Mouse (Mus musculus) CD4-positive helper T cell, adult 2 months (primary cell): ENCODE data around the gene I0C0044D17Rik.

Experiments
- DNase-seq: peaks from one replicate; pipeline ENCODE4 v3.0.0-alpha.2; 2012; ENCODE audit warnings: low read depth, missing footprints, low spot score

The I0C0044D17Rik gene

DNA sequence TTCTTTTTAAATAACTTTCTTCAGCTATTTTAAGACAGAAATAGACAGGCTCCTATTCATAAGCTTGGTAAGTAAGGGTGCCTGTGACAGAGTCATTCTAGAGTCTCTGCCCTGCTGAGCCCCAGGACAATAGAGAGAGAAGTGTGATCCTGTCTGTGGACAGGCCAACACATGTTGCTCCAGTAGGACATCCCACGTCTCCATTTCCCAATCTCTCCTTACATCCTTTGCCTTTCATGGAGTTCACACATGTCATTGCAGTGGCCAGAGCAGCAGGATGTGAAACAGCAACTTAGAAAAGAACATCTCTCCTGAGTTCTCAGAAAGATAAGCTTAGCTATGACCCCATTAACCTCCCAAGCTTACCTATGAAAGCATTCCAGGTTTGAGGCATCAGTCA lies 8.1 kb upstream of the I0C0044D17Rik start:
- DNase-seq, result no peak

DNA sequence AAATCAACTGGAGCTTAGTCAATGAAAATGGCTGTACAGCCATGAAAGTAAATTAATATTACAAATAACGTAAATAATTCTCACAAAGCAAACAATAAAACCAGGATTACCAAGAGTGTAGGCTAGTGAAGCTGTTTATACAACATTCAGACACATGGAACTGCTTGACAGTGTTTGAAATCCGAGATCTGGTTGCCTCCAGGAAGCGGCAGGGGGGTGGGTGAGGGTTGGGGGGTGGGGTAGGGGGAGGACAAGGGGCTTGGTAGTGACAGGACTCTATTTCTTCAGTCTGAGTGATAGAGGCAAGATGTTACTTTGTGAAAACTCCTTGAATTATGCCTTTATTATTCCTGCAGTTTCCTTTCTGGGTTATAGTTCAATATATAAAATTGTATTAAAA lies 3.1 kb upstream of the I0C0044D17Rik start:
- no peak for DNase-seq

DNA sequence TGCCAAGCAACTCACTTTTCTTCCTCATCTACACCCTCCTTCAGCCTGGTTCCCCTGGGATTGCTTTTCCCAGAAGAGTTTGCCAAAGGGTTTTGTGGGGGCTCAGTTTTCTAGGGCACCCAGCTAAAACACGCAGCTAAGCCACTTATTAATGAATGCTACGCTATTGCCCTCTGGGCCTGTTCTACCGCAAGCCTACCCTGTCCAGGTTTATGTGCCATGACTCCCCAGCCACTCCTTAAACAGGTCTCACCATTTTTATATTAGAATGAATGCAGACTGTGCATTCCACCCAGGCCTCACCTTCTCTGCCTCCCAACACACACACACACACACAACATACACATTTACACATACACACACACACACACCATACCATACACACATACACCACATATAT lies 593 bp downstream of the I0C0044D17Rik start:
- no peak for DNase-seq

DNA sequence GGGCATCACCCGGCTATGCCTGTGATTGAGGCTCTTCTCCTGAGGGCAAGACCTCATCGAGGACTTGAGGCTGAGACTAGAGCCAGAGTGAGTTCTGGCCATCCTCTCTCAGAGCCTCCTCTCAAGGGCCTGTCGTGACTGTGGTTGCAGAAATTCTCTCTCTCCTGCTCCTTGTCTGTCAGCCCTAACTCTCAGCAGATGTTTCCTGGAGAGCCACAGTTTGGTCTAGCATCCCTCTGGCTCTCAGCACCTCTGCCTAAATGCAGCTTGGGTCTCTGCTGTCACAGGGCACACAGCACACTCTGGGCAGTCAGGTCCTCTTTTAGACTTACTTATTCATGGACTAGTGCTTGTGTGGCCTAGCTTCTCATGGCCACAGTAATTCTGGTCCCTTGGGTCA lies 1.2 kb downstream of the I0C0044D17Rik start:
- DNase-seq, result no peak

DNA sequence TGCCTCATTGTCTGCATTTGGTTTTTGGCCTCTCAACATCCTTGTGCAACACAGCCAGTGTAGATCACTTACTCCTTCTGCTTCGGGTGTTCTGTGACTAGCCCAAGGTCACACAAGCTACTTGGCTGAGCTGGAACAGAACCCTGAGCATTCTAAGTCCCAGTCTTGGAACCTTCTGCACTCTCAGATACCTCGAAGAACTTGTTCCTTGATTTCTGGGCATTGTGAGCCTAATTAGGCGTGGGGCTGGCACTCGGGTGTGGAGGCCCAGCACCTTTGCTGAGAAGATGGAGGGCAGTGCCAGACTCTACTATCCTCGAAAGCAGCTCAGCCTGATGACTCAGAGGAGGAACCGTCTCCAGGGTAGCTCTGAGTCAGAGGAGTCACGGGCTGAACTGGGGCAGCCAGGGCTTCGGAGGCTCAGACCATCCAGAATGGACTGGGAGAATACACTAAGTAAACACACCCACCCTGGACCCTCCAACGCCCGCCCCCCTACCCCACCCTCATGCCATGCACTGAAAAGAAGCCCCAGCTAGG lies 4.4 kb downstream of the I0C0044D17Rik start:
- no peak for DNase-seq

DNA sequence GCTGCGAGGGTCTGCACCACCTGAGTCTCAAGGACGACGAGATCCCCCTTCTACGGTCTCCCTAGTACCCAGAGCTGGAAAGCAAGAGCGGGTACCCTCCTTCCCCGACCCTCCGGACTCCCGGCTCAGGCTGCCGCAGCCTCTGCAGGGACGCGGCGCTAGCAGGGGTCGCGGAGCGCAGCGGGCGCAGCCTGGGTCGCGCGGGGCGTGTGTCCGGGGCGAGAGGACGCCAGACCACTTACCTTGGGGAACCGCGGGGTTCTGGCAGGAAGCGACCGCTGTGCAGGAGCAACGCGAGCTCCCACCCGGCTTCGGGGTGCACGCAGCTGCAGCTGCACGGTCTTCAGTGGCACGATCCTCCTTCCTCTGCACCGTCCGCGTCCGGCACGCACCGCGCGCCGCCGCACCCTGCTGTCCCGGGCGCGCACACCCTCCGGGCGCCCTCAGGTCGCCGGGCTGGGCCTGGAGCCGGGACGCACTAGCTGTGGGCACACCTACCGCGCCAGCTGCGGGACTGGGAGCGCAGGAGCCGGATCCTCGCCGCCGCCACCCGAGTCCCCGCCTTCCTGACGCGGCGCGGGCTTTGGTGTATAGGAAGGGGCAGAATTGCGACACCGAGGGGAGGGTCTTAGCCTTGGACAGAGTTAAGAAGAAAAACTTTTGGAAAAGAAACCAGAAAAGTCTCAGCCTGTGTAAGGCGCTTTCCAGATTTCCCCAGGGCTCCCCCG lies 6.3 kb downstream of the I0C0044D17Rik start, which contains the start of gene Kank4:
Kank4 (minus strand) TSS at position 354 of the 728 bp plus-strand sequence.
- no peak for DNase-seq

DNA sequence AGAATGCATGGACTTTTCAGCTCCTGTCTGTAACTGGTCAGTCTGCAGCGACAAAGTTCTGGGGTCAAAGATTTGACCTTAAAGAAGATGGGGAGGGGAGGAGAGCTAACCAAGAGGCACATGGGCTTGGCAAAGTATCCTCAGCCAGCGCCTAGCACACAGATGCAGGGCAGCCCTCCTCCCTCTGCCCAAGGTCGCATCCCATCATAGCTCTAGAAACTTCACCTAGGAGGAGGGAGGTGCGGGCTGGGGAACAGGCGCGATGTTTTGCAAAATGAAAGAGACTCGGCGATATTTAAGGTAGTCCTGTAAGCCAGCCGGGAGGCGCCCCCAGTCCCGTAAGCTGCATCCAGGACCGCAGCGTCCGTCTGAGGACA lies 6.8 kb downstream of the I0C0044D17Rik start:
- DNase-seq, result no peak

DNA sequence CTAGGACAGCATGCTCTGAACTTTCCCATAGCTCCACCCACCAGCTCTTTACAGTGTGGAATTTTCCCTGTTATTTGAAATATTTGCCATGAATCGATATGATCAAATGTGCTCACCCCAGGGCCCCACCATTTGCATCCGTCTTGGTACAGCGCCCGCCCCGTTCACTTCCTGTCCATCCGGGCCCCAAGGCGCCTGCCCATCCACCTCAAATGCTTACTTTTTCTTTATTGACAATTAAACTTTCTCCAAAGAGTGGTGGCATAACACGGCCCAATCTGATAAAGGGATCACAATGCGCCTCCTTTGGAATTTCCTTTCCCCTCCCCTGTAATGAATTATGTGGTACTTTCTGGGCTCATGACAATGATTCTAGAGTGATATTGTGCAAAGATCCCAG lies 17.3 kb downstream of the I0C0044D17Rik start:
- no peak for DNase-seq

DNA sequence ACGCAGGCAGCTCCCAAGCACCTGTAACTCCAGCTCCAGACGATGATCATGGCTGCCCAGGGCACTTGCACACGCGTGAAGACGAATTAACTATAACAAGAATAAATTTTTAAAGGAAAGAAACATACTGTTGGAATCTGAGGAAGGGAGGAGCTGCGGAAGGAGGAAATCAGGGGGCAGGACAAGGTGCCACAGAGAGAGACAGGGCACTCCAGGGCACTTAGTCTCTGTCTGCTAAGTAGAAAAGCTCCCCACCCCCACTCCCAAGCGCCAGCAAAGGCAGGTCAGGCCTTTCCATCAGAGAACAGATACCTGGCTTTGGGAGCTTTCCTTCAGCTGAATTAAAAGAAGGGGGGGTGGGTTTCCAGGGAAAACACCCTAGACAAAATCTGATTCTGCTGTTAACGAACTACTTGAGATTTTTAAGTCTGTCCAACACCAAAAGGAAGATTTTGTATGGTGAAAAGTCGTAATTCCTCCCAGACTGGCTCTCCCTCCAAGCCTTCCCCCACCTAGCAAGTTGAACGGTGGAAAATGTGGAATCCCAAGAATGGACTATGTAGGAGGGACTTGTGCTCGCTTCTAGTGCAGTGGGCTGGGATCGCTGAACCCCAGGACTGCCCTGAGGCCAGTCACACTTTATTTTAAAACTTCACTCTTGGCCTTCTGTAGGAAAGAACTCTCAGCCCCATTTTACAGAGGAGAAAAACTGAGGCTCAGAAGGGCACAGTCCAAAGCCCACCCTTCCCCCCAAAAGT lies 18.2 kb downstream of the I0C0044D17Rik start:
- no peak for DNase-seq

DNA sequence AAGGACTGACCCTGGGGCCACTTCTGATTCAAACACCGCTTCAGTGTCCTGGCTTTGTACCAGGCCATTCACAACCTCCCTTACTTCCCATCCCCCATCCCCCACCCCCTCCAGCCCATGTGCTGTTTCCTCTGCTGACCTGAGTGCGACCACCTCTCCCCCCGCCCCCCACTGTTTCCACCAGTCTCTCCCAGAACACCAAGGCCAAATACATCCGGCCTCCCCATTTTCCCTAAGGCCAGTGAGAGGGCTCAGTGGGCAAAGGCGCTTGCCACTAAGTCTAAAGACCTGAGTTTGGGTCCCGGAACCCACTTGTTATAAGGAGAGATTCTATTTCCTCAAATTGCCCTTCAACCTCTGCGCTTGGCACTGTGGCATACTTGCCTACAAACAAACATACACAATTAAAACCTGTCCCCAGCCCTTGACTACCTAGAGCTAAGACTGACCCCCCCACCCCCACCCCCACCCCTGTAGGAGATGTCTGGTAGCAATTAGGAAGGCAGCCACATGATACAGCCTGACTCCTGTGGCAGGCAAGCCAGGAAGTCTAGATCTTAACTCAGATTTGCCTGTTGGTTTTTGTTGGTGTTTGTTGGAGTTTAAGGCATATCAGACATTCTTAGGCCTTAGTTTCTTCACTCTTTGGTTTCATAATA lies 19.0 kb downstream of the I0C0044D17Rik start:
- DNase-seq, result no peak

DNA sequence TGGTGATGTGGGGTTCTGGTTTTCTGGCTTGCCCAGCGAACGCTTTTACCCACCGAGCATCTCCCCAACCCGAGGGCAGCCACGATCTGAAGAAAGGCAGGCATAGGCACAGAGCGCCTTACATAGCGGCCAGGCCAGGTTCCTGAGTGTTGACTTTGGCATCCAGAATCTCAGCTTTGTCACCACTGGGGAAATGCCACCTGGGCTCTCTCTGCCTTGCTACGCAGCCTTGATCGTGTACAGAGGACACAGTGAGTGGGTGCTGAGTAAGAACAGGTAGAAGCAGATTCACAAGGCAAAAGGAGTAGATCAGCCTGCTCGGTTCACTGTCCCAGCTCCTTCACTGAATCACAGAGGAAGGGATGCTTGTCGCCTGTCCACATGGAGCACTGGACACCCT lies 21.9 kb downstream of the I0C0044D17Rik start:
- no peak for DNase-seq

DNA sequence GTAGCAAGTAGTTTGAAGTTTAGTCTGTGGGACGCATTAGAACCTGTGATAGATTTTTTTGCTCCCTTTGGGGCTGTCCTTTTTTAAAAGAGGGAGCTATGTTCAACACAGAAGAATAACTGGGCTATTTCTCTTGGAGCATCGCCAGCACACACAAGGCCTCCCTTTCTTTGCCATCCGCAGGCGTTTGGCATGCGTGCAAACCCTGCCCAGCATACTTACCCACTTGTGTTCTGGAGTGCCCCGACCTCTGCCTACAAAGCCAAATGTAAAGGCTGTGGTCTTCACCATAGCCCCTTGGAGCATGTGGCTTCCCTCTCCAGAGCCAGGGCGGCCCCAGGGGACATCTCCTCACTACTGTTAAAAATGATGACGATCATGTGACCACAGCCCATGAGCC lies 22.8 kb downstream of the I0C0044D17Rik start:
- DNase-seq, result no peak

DNA sequence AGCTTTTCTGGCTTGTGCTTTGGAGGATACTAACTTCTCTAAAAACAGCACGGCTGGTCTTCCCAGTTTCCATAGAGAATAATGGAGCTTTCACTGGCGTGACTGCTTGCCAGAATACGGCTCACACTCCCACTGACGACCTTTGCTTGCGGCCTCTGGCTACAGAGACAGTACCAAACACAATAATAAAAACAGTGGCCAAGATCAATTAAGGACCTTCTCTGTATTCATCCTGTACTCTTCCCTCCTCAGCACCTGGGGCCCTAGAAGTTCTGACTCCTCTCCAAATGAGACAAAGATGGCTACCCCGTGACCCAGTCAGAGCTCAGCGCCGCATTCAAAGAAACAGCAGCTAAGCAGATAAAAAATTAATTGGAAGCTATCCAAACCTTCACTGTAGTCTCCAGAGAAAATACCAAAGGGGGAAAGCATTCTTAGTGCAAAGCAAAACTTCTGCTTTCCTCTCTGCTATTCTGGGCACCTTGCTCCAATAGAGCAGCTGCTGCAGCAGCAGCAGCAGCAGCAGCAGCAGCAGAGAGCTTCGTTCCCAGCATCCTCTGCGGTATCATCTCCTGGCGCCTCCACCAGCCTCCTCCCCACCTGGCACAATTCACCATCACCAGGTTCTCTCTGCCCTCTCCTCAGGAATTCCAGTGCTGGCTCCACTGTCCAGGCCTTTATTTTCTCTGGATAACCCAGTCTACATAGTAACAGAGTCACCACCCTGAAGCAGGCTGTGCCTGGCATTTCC lies 26.9 kb downstream of the I0C0044D17Rik start:
- DNase-seq, result no peak

DNA sequence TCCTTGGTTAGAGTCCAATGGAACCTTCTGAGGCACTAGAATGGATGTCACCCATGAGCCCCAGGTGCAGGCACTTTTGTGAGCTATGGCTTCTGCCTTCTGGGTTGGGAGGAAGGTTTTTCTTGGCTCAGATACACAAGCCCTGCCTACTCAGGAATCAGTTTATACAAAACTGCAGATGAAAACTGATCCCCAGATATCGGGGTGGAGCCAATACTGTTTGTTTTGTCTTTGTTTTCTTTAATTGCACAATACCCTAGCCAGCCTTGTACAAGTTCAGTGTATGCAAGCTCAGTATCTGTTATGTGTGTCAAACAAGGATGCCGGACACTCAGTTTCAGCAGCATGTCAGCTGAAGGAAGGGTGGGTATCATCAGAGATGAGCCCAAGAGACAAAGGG lies 28.4 kb downstream of the I0C0044D17Rik start:
- DNase-seq, result no peak

DNA sequence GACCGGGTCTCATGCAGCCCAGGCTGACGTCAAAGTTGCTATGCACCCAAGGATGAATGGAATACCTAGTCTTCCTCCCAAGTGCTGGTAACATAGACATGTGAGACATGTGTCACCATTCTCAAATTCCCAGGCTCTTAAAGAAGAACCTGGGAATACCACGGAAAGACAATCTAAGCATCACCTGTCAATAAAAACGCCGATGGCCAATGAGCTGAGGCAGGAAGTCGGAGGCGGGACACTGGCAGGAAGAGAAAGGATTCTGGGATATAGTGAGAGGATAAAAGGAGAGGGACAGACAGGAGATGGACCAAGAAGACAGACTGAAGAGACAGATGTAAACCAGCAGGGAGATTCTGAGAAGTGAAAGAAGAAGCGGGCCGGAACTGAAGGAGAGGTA lies 30.2 kb downstream of the I0C0044D17Rik start:
- no peak for DNase-seq

DNA sequence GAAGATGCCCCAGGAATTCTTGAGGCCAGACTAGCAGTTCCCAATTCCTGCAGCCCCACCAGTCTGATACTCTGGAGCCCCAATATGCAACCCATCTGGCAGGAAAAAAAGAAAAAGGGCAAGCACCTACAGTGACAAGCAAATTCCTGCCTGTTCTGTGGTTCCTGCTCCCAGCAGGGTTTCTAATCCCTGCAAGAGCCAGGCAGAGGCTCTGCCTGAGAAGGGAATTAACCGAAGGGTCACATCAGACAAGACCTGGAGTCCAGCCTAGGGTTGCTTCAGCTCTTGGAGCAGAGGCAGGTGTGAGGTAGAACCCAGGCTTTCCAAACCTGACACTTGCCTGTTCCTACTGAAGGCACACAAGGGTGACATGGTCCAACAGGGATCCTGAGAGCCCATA lies 32.9 kb downstream of the I0C0044D17Rik start:
- no peak for DNase-seq

DNA sequence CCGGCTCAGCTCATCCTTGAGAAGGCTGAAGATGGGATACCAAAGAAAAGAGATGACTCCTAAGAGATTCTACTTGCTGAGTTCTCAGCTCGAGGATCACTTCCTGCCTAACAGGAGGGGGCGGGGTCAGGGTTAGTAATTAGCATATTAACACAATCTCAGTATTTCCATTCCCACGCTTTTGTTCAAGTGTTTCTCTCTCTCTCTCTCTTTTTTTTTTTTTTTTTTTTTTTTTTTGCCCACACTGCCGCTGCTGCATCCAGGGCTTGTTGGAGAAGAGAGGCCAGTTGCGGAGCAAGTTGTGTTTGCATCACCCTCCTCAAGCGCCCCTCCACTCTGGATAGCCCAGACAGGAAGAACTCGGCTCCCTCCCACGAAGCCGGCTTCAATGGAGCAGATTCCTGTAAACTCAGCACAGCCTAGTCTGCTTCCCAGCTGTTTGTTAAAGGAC lies 33.8 kb downstream of the I0C0044D17Rik start:
- DNase-seq, result peak; percentile 18

DNA sequence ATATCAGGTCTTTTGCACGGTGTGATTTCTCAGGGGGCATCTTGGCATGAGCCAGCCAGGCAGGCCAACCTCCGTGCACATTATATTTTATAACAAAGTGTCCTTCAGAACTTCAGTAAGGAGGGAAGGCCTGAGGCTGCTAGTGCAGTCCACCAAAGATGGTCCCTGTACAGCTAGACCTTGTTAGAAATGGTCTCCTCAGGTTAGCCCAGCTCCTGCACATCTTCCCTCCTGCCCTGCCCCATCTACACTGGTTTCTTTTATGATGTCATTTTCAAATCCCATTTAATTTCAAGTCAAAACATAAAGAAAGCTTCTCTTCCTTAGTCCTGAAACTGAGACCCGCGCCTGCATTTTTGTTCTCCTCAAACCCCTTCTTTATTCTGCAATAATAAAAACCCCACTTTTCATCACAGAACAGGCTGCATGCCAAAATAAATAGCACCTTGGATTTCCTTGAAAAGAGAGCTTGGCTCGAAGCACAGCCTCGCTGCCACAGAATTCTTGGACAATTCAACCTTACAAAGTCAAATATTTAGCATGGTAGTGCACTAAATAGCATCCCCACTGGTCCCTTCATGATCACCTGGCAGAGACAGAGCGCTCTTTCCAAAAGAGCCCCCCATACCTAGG lies 34.4 kb downstream of the I0C0044D17Rik start:
- DNase-seq, result no peak

DNA sequence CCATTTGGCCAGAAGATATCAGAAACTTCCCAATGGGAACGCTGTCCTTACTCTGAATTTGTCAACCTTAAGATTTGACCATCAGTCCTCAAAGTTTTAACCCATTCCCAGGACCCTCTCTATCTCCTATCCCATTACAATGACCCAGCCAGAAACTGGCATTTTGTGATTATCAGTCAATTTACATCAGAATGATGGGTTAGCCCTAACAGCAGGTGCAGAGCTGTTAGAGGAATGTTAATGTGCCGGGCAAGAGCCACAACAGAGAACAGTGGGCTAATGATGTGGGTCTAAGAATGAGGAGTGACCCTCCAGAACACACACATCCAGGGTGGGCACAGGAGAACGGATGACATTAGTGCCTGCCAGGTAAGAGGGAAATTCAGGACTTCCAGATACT lies 37.4 kb downstream of the I0C0044D17Rik start:
- no peak for DNase-seq

DNA sequence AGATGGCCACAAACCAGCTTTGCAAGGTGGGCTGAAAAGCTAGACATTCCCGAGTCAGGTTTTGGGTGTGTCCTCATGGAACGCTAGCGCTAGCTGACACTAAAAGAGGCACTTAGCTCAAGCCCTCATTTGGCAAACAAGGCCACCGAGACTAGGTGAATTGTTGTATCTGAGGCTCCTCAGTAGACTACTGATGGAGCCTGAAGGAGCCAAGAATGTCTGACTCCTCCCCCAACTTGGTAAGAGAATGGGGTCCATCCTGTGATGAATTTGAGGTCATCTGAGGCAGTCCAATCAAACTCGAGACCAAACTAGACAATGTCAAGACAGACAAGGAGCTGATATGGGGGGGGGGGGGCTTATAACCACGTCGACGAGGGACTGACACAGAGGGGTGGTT lies 37.8 kb downstream of the I0C0044D17Rik start:
- DNase-seq, result no peak

DNA sequence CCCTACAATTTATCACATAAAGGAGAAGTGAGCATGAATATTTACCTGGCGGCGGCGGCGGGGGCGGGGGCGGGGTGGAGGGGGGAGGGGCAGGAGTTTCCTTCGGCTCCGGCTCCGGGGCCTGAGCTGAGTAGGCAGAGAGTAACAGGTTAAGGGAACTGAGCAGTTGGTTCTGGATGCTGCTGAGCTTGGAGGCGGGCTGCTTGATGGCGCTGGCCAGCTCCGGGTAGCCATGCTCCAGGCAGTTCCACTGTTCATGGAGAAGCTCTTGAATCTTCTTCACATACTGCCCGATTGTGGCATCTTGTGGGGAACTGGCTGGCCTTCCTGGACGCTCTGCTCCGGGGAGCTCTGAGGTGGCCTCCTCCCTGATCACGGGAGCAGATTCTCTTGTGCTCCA lies 45.4 kb downstream of the I0C0044D17Rik start:
- no peak for DNase-seq
